Mouse (Mus musculus) left cerebral cortex, adult 18-20 months (tissue): ENCODE results near the gene Arnt. TPM values are rescaled to one million over a fixed set of nuclear protein-coding genes. Genes with fewer than 3 reads are reported as not detected.
"Not testable (repeated sequence)": the region's sequence is repeated elsewhere in the genome, so short reads cannot be mapped to it uniquely, and the experiment has no call there.

Experiments
- DNase-seq, 2 experiments: peaks; one replicate each; pipeline ENCODE4 v3.0.0; 2021 to 2022; ENCODE audit warnings: low spot score in 2 of 2, mixed read lengths in 1 of 2
- long read RNA-seq, 2 experiments: library from polyadenylated mRNA; stranded (forward); transcript quantifications; one replicate each; pipeline ENCODE4 v2.0.0; 2021
- total RNA-seq, 2 experiments: library from RNA; stranded (reverse); gene quantifications; 2 replicates each; pipeline ENCODE4 v1.2.3; 2021

Gene Arnt
- total RNA-seq, result 10 to 100 TPM; 31.1 to 34.7 TPM
- long read RNA-seq, experiment 1, full-length matches to known transcripts, result 3 of 7 reads
- long read RNA-seq, experiment 1, partial matches to known transcripts, result 0 of 7 reads
- long read RNA-seq, experiment 1, other reads (novel, unspliced or antisense), result 4 of 7 reads
- long read RNA-seq, experiment 2, partial matches to known transcripts, result 4 of 9 reads
- long read RNA-seq, experiment 2, other reads (novel, unspliced or antisense), result 1 of 9 reads

DNA sequence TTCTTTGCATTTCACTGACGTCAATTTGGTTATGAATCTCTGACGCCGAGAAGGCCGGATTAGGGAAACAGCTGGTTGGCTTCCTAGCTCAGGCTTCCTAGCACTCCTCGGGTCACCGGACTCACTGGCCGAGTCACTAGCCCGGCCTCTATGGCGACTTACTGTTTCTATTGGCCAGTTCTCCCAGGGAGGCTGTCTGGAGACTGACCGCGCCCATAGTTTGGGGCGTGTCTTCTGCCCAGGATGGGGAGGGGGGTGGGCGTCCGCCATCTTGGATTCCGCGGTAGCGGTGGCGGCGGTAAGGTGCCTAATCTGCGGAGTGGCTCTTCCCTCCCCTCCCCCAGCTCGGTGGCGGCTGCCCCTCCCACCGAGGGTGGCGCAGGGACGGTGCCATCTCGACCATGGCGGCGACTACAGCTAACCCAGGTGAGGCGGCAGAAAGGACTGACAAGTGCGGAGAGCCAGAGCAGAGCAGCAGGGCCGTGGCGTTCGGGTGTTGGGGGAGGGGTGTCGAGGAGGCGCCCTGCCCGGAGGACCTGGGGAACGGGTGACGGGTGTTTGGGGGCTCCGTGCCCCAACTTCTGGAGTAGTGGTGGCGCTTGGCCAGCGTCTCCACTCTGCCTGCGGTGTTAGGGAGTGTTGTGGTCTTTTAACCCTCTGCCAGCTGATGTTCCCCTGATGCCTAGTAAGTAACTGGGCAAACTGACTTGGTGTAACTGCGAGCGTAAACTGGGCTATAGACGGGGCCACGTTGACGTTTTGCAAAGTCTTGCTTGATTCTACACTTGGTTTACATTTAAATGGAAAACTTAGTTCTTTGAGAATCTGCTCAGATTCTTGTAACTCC is at the start of gene Arnt:
Arnt (plus strand) TSS at position 253 of the 847 bp plus-strand sequence.
- DNase-seq, result peak; percentile 81 to 89

DNA sequence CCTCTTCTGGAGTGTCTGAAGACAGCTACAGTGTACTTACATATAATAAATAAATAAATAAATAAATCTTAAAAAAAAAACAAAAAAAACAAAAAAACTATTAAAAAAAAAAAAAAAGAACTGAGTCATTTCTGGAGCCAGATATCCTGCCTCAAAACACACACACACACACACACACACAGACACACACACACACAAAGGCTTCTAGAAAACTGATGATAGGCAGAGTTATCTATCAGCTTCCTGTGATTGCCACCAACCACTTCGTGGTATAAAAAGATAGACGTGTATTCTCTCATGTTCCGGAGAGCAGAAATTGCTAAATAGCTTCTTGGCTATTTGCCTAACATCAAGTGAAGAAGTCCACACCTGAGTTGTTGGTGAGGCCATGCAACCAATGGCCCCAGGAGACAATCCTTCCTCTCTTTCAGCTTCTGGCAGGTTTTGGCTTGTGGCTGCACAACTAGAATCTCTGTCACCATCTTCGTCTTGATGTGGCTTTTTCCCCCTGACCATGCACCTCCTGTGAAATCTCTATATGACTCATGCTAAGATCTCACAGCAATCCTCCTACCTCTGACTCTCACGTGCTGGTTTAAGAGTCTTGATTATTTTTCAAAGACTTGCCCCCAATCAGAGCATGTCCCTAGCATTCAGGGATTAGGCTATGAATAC is 48.6 kb upstream of the Arnt start:
- no peak for DNase-seq

DNA sequence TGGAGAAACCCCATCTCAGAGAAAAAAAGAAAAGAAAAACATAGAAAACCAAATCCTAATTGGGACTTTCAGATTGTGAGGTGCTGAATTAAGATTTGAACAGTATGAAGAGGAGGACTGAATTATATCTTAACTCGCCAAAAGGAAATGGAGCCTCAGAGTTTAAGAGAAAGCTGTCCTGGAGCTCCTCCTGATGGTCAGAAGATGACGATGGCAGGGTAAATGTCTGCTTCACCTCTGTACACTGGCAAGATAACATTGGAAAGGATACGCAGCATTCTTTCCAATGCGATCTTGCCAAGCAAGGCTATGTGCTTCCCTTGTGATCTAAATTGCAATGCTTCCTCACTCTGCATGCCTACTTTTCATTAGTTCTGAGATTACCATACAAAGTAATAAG is 39.8 kb upstream of the Arnt start:
- no peak for DNase-seq

- DNase-seq, result no peak
Measured at GRCm38 (mm10) chr3:95402741-95403140, 31.4 kb upstream of the Arnt start, which contains the start of gene 4930558C23Rik. 4930558C23Rik (minus strand) TSS chr3:95402841.

DNA sequence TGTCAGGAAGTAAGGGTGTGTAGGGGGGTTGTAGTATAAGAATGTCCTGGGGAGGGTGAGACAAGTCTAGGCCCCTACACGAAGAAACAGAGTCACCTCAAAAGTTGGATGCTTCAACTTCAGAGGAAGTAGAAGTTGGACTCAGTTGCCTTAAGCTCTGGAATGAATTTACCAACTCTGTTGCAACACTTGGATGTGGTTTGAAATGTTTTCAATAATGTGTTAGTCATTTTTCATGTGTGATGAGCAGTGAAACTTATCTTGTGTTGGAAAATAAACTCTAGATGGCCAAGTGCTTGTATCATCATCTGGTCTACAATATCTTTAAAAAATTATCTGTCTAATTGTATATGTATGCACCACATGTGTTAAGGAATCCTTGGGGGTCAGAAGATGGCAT is 26.5 kb upstream of the Arnt start:
- DNase-seq, result no peak

DNA sequence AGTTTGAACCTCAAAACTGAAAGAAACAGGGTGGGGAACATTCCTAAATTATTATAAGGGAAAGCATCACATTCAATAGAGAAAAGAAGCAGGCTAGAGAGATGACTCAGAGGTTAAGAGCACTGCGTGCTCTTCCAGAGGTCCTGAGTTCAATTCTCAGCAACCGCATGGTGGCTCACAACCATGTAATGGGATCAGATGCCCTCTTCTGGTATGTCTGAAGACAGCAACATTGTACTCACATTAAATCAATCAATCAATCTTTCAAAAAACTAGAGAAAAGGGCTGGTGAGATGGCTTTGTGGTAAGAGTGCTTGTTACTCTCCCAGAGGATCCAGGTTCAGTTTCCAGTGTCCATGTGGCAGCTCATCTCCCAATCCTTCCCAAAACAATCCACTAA is 25.3 kb upstream of the Arnt start:
- no peak for DNase-seq

- no peak for DNase-seq
Measured at GRCm38 (mm10) chr3:95412268-95412667, 21.9 kb upstream of the Arnt start.

DNA sequence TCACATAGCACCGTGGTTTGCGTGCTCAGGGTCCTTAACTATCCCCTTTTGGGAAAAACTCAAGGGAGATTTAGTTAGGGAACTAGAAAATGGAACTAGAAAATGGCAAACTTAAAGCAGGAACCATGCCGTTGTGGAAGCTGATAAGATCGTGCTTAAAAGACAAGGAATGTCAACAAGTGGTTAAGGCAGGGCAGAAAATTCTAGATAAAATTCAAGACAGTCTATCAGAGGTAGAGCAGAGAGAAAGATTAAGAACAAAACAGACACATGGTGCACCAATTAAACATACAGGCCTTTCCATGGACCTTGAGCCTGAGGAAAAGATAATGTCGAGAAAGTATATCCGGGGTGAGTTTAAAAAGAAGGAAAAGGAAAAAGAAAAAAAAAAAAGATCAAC is 16.3 kb upstream of the Arnt start:
- DNase-seq, result no peak

DNA sequence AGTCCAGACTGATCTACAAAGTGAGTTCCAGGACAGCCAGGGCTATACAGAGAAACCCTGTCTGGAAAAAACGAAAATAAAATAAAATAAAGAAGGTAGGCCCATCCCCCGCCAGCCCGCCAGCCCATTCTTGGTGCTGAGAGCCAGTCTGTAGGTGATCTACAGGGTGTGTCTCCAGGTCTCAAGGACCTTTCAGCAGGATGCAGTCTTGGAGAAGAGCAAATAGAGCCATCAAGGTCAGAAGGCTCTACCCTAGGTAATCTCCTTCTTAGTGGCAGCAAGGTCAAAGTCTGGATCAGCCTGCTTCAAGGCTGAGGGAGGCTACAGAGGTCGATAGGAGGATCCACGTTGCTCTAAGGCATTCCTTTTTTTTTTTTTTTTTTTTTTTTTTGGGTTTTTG is 7.7 kb upstream of the Arnt start:
- DNase-seq, result not testable (repeated sequence)

GRCm38 (mm10) chr3:95427117-95427890 is 6.9 kb upstream of the Arnt start:
- DNase-seq, result not testable (repeated sequence)

GRCm38 (mm10) chr3:95427891-95428238 is 6.3 kb upstream of the Arnt start:
- DNase-seq, result peak in 1 of 2 experiments; percentile 27

- not testable (repeated sequence) for DNase-seq
Measured at GRCm38 (mm10) chr3:95428423-95428822, 5.8 kb upstream of the Arnt start.

GRCm38 (mm10) chr3:95433301-95433915 is 780 bp upstream of the Arnt start:
- DNase-seq, result no peak

- DNase-seq, result no peak
Measured at GRCm38 (mm10) chr3:95434983-95435370, 789 bp downstream of the Arnt start.

DNA sequence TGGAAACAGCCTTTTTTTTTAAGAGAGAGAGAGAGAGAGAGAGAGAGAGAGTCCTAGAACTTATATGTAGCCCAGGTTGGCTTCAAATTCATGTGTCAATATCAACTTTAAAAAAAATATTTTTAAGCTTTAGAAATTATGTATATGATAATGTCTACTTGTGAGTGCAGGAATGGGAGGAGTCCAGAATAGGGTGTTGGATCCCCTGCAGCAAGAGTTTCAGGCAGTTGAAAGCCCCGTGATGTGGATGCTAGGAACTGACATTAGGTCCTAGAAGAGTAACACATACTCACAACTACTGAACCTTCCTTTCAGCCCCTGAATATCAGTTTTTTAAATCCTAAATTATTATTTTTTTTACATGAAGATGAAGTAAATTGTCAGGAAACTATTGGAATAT is 1.4 kb downstream of the Arnt start:
- DNase-seq, result no peak

DNA sequence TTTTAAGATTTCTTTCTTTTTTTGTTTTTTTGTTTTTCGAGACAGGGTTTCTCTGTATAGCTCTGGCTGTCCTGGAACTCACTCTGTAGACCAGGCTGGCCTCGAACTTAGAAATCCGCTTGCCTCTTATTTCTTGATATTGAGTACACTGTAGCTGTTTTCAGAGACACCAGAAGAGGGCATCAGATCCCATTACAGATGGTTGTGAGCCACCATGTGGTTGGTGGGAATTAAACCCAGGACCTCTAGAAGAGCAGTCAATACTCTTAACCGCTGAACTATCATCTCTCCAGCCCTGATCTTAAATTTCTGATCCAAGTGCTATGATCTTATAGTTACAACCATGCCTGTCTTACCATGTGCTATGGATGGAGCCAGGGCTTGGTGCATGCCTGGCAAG is 4.4 kb downstream of the Arnt start:
- not testable (repeated sequence) for DNase-seq

- no peak for DNase-seq
Measured at GRCm38 (mm10) chr3:95439670-95440069, 5.5 kb downstream of the Arnt start.

- DNase-seq, result no peak
Measured at GRCm38 (mm10) chr3:95442406-95443117, 8.4 kb downstream of the Arnt start.

GRCm38 (mm10) chr3:95445311-95445710 is 11.1 kb downstream of the Arnt start:
- DNase-seq, result no peak

GRCm38 (mm10) chr3:95450408-95450807 is 16.2 kb downstream of the Arnt start:
- DNase-seq, result peak; percentile 36 to 46
